Mouse (Mus musculus) erythroblast, embryonic 14.5 days (primary cell): ENCODE measurements around the gene Igfbp6.

Experiments used
- GATA1 ChIP-seq: IDR thresholded peaks from 2 replicates; pipeline ENCODE4 v1.6.1; 2012; ENCODE audit warnings: low read length, inconsistent platforms, mixed read lengths
- TAL1 ChIP-seq: IDR thresholded peaks from 3 replicates; pipeline ENCODE4 v1.6.1; 2012; ENCODE audit warnings: low read length, inconsistent platforms, mixed read lengths

DNA sequence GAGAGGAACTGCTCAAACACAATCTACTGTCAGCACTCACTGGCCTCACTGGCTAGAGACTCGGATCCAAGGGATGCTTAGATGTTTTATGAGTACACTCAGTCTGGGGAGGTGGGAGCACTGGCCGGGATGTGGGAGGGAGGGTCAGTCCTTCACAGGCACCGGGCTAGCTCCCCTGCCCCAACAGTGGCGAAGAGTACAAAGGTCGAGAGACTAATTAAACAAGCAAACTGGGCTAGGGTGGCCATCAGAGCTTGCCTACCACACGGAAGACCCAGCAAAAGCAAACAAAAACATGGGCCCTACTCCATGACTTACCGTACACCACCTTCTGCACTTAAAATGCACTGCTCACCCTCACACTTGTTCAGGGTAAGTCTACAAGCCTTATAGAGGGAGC lies 47.5 kb downstream of the Igfbp6 start:
- no peak for TF ChIP-seq GATA1
- no peak for TF ChIP-seq TAL1
